Mouse (Mus musculus) cerebellum, adult 2 months (tissue): ENCODE data around the gene Fbxo22. TPM values are rescaled to one million over a fixed set of nuclear protein-coding genes. Genes with fewer than 3 reads are reported as not detected.

ENCODE experiments used
- DNase-seq, 2 experiments: peaks; one replicate each; pipeline ENCODE4 v3.0.0; 2021
- H3K27ac ChIP-seq: fragments of 200-500 bp; 2 replicates; pipeline ENCODE4 v1.5.1; 2012; ENCODE audit warnings: low read length, control low read depth, inconsistent platforms; ENCODE audit not compliant: insufficient read depth
- H3K27me3 ChIP-seq: fragments of 200-500 bp; 2 replicates; pipeline ENCODE4 v1.6.1; 2012; ENCODE audit warnings: inconsistent platforms, mild to moderate bottlenecking, low read length, moderate library complexity; ENCODE audit not compliant: control insufficient read depth, insufficient read depth
- H3K4me1 ChIP-seq: fragments of 200-500 bp; 2 replicates; pipeline ENCODE4 v1.6.1; 2011; ENCODE audit warnings: low read length; ENCODE audit not compliant: control insufficient read depth, insufficient read depth
- H3K4me3 ChIP-seq: fragments of 200-500 bp; replicated peaks from 2 replicates; pipeline ENCODE3; 2011; ENCODE audit warnings: mild to moderate bottlenecking, low read depth, low read length, control low read depth; ENCODE audit not compliant: insufficient read depth
- CTCF ChIP-seq: fragments of 200-500 bp; IDR thresholded peaks from 2 replicates; pipeline ENCODE4 v1.5.1; 2011; ENCODE audit warnings: low read depth, mild to moderate bottlenecking, control low read depth, low read length, moderate library complexity, borderline replicate concordance; ENCODE audit not compliant: insufficient read depth
- POLR2A ChIP-seq: fragments of 200-500 bp; IDR thresholded peaks from 2 replicates; pipeline ENCODE4 v1.6.1; 2011; ENCODE audit warnings: low read length, control low read depth, borderline replicate concordance; ENCODE audit not compliant: insufficient read depth
- WGBS: fragments of 180-500 bp; shearing (Covaris S2); methylation state at CpG from one replicate; pipeline ENCODE4 v1.1.7; 2018; 5-methylcytosine and 5-hydroxymethylcytosine counted together
- polyA plus RNA-seq: library from polyadenylated mRNA; depleted of rRNA; stranded (reverse); fragments of >200 nt; gene quantifications from 2 replicates; pipeline ENCODE4 v1.2.3, GENCODE M21; 2012; rRNA removed

Gene Fbxo22
- polyA plus RNA-seq, 1 experiment: 45.3 TPM

GRCm38 (mm10) chr9:55271960-55272560 lies 63.3 kb downstream of the Fbxo22 start:
- Histone ChIP-seq H3K4me3 (no peak overlapping the region), H3K27ac (no peak overlapping the region), H3K27me3 (no peaks in the 10 kb centered on the region), H3K4me1 (peaks cover 10% of the 10 kb centered on the region)
- TF ChIP-seq POLR2A (no peak), CTCF (no peak)
- WGBS: 60% methylated on average over 5 of the region's 5 CpGs
- peak in 1 of 2 experiments; percentile 24 for DNase-seq

GRCm38 (mm10) chr9:55273906-55274305 lies 65.2 kb downstream of the Fbxo22 start:
- H3K27ac ChIP-seq: no peak overlapping the region
- H3K27me3 ChIP-seq: no peaks in the 10 kb centered on the region
- peaks cover 14% of the 10 kb centered on the region for H3K4me1 ChIP-seq
- peak; percentile 75 to 94 for DNase-seq
- H3K4me3 ChIP-seq: no peak overlapping the region
- TF ChIP-seq POLR2A (no peak), CTCF (no peak)
- WGBS: 11% methylated on average over 4 of the region's 4 CpGs

Other genes with a start within 250 kb of the Fbxo22 start
- gene Chrna5, start 228.0 kb upstream of the Fbxo22 start, polyA plus RNA-seq: 0.05 and 0.22 TPM in 2 replicates
- gene Chrna3, start 182.4 kb upstream of the Fbxo22 start, polyA plus RNA-seq: 2.6 TPM in 2 replicates
- 2.7 and 3.1 TPM in 2 replicates for gene Chrnb4, start 160.1 kb upstream of the Fbxo22 start, polyA plus RNA-seq
- 54.5 and 54.9 TPM in 2 replicates for gene Ube2q2, start 60.1 kb upstream of the Fbxo22 start, polyA plus RNA-seq
- 2.3 and 2.7 TPM in 2 replicates for gene Nrg4, start 117.9 kb downstream of the Fbxo22 start, polyA plus RNA-seq
- 47.5 and 56.1 TPM in 2 replicates for gene Tmem266, start 118.0 kb downstream of the Fbxo22 start, polyA plus RNA-seq